Mouse (Mus musculus): Measurements from ENCODE around the gene Zfp772. TPM values are rescaled to one million over a fixed set of nuclear protein-coding genes. Genes with fewer than 3 reads are reported as not detected.
A peak's percentile ranks its signal among the peaks of the same experiment; 100 is the strongest.
"Not testable (repeated sequence)": the region's sequence is repeated elsewhere in the genome, so short reads cannot be mapped to it uniquely, and the experiment has no call there.

Zfp772 gene
- polyA plus RNA-seq (2015; fragmentation: Nextera tagmentation; extraction: Ambion mirVana), result 10.0 TPM in 2 replicates

DNA sequence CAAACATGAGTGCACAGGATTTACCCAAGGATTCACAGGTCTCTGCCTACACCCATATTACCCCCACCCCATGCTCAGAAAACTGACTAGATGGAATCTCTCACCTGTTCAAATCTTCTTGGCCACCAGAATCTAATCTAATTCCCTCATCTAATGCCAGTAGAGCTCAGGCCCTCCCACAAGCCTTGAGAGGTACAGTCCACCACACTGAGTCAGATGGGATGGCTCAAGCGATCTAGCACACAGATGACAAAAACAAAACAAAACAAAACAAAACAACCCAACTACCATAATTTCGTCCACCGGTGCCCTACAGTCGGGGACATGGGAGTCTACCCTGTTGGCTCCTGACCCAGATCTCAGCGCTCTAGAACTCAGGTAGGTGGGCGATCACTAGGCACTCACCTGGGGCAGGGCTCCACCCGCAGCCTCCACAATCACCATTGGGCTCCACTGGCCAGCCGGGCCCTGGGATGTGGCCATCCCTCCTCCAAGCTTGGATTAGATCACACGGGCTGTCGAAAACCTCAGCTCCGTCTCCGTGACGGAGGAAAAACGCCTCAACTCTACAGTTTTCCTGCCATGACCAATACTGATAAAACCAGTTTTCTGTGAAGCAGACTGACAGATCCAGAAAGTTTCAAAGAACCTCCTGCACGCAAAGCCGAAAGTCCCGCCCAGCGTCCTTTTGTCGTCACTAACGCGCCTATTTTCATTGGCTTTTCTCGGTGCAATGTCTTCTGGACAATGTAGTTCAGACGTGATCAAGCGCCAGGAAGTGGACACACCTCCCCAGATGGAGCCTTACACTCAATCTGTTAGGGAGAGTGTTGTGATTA lies at the start of gene Zfp772:
TSS of gene Zfp772 (minus strand) at position 686 of the 839 bp plus-strand sequence.
- H3K27me3 ChIP-seq; ATAC-seq (ENCODE audit: low FRiP score, low read depth); H3K9me3 ChIP-seq; H3K4me1 ChIP-seq; H3K27ac ChIP-seq: not testable (repeated sequence)
- H3K36me3 ChIP-seq, result peaks cover 13% of the 10 kb centered on the region
- H3K4me3 ChIP-seq, result peak within 1 kb of the TSS; percentile 56
- 2% methylated on average over 24 of the region's 24 CpGs for WGBS
- peak within 1 kb of the TSS; percentile 70 for H3K4me2 ChIP-seq (replicated peaks)
- H3K9ac ChIP-seq, result peak within 1 kb of the TSS; percentile 65

DNA sequence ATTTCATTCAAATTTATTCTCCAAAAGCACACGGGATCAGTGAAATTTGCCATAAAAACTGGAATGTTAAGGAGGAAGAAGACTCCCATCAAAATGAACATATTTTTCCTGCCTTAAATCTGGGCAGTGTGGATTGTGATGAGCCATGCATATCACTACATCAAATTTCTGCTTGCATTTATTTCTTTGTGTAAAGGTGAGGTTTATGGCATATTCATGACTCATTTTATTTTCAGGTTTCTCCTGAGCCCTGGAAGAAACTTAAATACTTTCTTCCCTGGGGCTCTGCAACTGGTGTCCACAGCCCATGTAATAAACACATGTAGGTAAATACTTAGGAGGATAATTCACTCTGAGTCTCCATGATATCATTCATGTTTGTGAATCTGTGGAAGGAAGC lies 37.4 kb upstream of the Zfp772 start, which contains the start of gene Vmn2r29:
TSS of gene Vmn2r29 (minus strand) at position 101 of the 400 bp plus-strand sequence.
- not testable (repeated sequence) for H3K9ac ChIP-seq; H3K9me3 ChIP-seq; H3K4me3 ChIP-seq; H3K4me1 ChIP-seq; H3K36me3 ChIP-seq; H3K4me2 ChIP-seq (replicated peaks); ATAC-seq (ENCODE audit: low FRiP score, low read depth); H3K27me3 ChIP-seq; H3K27ac ChIP-seq
- WGBS, result no CpG with 5 or more reads among the region's 1 CpGs

DNA sequence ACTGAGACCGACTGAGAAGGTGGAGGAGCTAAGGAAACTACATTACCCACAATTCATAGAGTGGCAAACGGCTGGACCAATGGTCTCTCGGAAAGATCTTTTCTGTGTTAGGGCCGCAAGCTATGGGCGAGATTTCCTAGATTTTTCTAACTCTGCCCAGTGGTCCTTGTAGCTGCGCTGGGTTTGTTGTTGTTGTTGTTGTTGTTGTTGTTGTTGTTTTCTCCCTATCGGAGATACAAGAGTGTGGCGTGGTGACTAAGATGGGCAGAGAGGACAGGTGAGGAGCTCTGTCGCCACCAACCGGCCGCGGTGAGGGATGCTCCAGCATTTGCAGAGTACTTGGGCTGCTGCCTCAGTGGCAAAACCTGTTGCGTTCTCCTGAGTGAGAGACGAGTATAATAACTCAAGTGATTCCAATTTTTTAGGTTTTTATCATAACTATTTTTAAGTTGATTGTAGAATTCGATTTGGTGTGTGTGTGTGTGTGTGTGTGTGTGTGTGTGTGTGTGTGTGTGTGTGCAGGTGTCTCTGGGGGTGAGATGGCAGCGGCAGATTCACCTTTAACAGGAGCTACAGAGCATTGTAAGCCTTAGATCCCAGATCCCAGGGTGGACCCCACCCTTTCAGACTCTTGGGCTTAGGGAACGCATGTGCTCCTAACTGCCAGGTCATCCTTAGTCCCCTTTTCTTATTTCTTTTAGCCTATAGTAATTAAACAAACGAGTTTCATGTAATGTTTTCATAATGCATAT lies 21.4 kb downstream of the Zfp772 start:
- peak; percentile 93 for ATAC-seq (ENCODE audit: low FRiP score, low read depth)
- peak overlapping the region; percentile 54 for H3K4me2 ChIP-seq (replicated peaks)
- H3K9me3 ChIP-seq, result no peaks in the 10 kb centered on the region
- peak overlapping the region; percentile 35; the same call in 1 of the 2 replicates for H3K9ac ChIP-seq
- peak overlapping the region; percentile 54 for H3K4me3 ChIP-seq
- H3K27ac ChIP-seq, result no peak overlapping the region
- peaks cover 4% of the 10 kb centered on the region; the same call in 1 of the 2 replicates for H3K4me1 ChIP-seq
- H3K27me3 ChIP-seq, result no peaks in the 10 kb centered on the region
- H3K36me3 ChIP-seq, result peaks cover 2% of the 10 kb centered on the region
- WGBS, result 10% methylated on average over 18 of the region's 18 CpGs

DNA sequence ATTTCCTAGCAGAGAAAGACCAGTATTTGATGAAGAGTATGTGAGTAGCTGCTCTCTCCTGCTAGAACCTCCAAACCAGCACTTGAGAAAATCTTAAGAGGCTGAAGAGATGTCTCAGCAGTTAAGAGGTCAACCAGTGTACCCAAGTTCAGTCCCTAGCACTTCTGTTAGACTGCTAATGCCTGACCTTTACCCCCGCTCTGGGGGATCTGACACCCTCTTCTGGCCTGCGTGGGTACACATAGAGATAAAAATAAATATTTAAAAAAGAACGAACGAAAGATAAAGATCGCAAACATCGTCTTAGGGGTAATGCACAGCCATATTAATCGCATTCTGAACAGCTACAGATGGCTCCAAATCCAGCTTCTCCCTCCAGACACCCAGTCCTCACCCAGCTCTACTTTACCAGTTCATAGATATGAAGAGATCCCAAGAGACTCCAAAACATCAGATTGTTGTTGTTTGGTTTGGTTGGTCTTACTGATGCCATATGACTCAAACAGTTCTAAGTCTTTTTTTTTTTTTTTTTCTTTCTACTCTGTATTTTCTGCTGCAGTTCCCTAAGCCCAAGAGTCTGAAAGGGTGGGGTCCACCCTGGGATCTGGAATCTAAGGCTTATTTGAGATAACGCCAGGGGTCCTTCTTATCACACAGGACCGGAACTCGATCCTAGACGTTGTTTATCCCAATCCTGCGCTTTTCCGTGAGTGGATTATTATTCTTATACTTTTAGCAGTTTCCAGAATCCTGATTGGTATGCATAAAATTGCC lies 22.2 kb downstream of the Zfp772 start:
- no peak overlapping the region for H3K27ac ChIP-seq
- WGBS, result 39% methylated on average over 13 of the region's 13 CpGs
- H3K4me1 ChIP-seq, result peaks cover 4% of the 10 kb centered on the region; the same call in 1 of the 2 replicates
- no peaks in the 10 kb centered on the region for H3K27me3 ChIP-seq
- no peak overlapping the region for H3K9ac ChIP-seq
- peaks cover 10% of the 10 kb centered on the region for H3K36me3 ChIP-seq
- no peaks in the 10 kb centered on the region for H3K9me3 ChIP-seq
- H3K4me2 ChIP-seq (replicated peaks), result peak overlapping the region; percentile 54
- H3K4me3 ChIP-seq, result peak overlapping the region; percentile 54
- ATAC-seq (ENCODE audit: low FRiP score, low read depth), result peak; percentile 64

DNA sequence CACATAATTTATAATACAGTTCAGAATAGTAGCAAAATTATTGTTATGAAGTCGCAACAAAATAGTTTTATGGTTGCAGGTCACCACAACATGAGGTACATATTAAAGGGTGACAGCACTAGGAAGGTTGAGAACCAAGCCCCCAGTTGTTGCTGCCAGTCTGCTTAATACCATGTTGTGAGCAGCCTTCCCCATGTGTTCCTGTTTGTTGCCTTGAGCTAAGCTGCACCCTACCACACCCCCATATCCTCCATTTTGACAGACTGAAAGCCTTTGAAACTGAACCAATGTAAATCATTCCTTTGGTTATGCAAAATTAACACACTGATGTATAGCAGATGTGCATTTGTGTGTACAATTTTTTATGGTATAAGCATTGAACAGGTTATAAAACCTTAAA lies 23.9 kb downstream of the Zfp772 start:
- 0 out of 2 replicates have a peak, but pooled peaks have one; percentile 3 for ATAC-seq (ENCODE audit: low FRiP score, low read depth)
- WGBS, result 59% methylated on average over 1 of the region's 1 CpGs
- peaks cover 4% of the 10 kb centered on the region; the same call in 1 of the 2 replicates for H3K4me1 ChIP-seq

DNA sequence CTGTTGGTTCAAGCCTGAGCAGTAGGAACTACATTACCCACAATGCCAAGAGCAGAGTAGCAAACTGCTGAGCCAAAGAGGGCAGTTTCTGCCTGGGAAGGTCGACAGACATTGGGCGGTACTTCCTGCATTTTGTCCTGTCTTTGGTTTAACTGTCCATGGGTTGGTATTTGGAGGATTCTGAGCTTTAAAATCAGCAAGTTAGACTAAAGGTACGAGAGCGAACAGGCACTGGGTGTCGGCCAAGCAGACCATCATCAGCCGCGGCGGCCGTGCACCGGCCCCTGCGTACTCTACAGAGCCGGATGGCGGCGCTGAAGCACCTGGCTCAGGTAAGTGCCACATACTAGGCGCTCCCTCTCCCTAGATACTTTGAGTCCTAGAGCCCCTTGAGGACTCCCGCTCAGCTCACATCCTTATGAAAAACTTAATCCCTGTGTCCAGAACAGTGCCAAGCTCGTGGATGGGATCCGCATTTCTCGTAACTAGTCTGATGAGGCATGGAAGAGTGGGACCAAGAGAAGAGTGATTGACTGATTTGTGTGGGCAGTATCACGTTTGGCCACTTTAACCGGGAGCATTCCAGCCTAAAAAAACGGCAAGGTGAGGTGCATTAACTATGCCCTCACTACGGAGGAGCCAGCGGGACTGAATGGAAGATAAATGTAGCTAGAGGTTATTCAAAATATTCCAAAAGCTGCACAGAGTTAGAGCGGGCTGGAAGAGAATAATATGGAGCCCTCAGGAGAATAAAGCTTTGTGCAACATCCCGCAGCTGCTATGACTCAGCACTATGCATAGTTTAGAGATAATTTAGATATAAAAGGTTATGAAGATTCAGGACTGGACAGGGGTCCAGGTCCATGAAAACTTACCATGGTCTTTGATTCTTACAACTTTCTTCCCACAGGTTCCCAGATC lies 38.3 kb downstream of the Zfp772 start, which contains the start of gene Zfp418:
TSS of gene Zfp418 (plus strand) at position 104 of the 921 bp plus-strand sequence.
- peak within 1 kb of the TSS; percentile 74 for H3K4me3 ChIP-seq
- 1% methylated on average over 26 of the region's 26 CpGs for WGBS
- peak; percentile 94 for ATAC-seq (ENCODE audit: low FRiP score, low read depth)

More for the DNA sequence above, 23.9 kb downstream of the Zfp772 start:
- H3K27me3 ChIP-seq, result no peaks in the 10 kb centered on the region
- no peak overlapping the region for H3K4me3 ChIP-seq
- H3K9me3 ChIP-seq, result no peaks in the 10 kb centered on the region
- H3K9ac ChIP-seq, result no peak overlapping the region
- H3K36me3 ChIP-seq, result peaks cover 26% of the 10 kb centered on the region
- H3K4me2 ChIP-seq (replicated peaks), result no peak overlapping the region
- H3K27ac ChIP-seq, result no peak overlapping the region

More for the DNA sequence above, 38.3 kb downstream of the Zfp772 start, which contains the start of gene Zfp418:
- Histone ChIP-seq H3K4me1 (peaks cover 6% of the 10 kb centered on the region), H3K27ac (peak within 1 kb of the TSS; percentile 69; the same call in 1 of the 2 replicates), H3K9ac (peak within 1 kb of the TSS; percentile 79), H3K4me2 (replicated peaks) (peak within 1 kb of the TSS; percentile 76), H3K27me3 (no peaks in the 10 kb centered on the region), H3K9me3 (no peaks in the 10 kb centered on the region), H3K36me3 (peaks cover 12% of the 10 kb centered on the region)

Other genes starting within 250 kb of the Zfp772 start
- gene Aurkc, start 214.7 kb downstream of the Zfp772 start, polyA plus RNA-seq (2015; fragmentation: Nextera tagmentation; extraction: Ambion mirVana), result not detected in 2 replicates
- gene Zfp954, start 88.5 kb downstream of the Zfp772 start, polyA plus RNA-seq (2015; fragmentation: Nextera tagmentation; extraction: Ambion mirVana), result 14.7 and 16.7 TPM in 2 replicates
- 3.3 and 3.9 TPM in 2 replicates for gene Zfp773, start 73.2 kb downstream of the Zfp772 start, polyA plus RNA-seq (2015; fragmentation: Nextera tagmentation; extraction: Ambion mirVana)
- gene Zfp418, start 38.7 kb downstream of the Zfp772 start, polyA plus RNA-seq (2015; fragmentation: Nextera tagmentation; extraction: Ambion mirVana), result 3.4 and 3.7 TPM in 2 replicates
- gene Vmn2r29, start 37.3 kb upstream of the Zfp772 start, polyA plus RNA-seq (2015; fragmentation: Nextera tagmentation; extraction: Ambion mirVana), result 1.2 and 1.9 TPM in 2 replicates
- 4.6 and 4.9 TPM in 2 replicates for gene Gm45844, start 68.3 kb upstream of the Zfp772 start, polyA plus RNA-seq (2015; fragmentation: Nextera tagmentation; extraction: Ambion mirVana)
- 47.7 and 50.5 TPM in 2 replicates for gene Clcn4, start 90.9 kb upstream of the Zfp772 start, polyA plus RNA-seq (2015; fragmentation: Nextera tagmentation; extraction: Ambion mirVana)
- gene Vmn2r30, start 127.6 kb upstream of the Zfp772 start, polyA plus RNA-seq (2015; fragmentation: Nextera tagmentation; extraction: Ambion mirVana), result 0.03 TPM in 1 of 2 replicates, not detected in the other
- gene Gm45783, start 164.6 kb upstream of the Zfp772 start, polyA plus RNA-seq (2015; fragmentation: Nextera tagmentation; extraction: Ambion mirVana), result 0.51 and 0.57 TPM in 2 replicates
- 0.01 TPM in 1 of 2 replicates, not detected in the other for gene Vmn2r31, start 189.7 kb upstream of the Zfp772 start, polyA plus RNA-seq (2015; fragmentation: Nextera tagmentation; extraction: Ambion mirVana)